Mouse (Mus musculus): ENCODE measurements around the gene Ezh1.

Gene Ezh1

DNA sequence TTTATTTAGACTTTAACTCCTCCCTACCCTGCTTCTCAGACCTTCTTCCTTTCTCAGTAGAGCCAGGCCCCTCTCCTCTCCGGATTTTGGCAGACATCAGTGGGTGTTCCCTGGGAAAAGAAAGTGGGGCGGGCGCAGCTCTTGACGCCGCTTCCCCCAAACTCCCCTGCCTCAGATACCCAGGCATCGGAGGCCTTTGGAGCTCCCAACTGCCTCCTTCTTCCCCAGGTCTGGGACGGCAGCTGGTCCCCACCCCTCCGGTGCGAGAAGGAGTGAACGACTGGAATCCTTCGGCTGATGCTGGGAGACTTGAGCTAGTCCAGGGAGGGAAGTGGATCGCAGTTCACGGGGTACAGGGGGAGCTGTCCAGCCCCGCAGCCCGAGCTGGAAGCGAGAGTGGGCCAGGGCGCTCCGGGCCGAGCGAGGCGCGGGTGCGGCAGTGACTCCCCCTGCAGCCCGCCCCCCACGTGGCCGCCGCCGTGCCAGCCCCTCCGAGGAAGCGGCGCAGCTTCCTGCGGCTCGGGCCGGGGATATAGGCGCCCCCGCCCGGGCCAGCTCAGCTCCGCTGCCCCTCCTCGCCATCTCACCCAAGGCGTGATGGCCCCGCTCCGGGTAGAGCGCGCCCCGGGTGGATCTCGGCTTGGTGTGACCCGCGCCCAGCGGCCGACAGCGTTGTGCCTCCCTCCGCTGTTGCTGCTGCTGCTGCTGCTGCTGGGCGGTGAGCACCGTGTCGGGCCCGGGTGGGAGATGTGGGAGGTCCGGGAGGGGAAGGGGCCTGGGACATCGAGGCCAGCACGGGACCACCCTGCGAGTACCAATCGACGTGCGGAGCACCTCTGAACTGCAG, 19.8 kb upstream of the Ezh1 start, which contains the start of gene Ramp2:
Ramp2 (plus strand) TSS at position 174 of the 847 bp plus-strand sequence.
- DNase-seq: no peak

DNA sequence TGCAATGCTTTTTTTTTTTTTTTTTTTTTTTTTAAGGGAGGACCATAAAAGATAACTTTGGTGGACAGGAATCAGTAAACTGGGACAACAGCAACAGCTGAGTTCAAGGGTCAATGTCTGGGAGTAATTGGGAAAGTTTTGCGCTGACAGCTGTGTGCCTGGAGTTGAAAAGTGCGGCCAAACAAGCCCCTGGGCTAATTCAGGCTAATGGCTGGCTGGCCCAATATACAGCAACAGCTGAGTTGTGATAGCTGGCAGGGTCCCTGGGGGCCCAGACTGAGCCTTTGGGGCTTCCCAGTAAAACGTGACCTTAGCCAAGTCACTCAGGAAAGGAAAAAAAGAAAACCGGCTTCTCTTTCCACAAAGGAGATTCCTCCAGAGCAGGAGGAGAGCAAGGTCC, 18.8 kb upstream of the Ezh1 start:
- no peak for DNase-seq

DNA sequence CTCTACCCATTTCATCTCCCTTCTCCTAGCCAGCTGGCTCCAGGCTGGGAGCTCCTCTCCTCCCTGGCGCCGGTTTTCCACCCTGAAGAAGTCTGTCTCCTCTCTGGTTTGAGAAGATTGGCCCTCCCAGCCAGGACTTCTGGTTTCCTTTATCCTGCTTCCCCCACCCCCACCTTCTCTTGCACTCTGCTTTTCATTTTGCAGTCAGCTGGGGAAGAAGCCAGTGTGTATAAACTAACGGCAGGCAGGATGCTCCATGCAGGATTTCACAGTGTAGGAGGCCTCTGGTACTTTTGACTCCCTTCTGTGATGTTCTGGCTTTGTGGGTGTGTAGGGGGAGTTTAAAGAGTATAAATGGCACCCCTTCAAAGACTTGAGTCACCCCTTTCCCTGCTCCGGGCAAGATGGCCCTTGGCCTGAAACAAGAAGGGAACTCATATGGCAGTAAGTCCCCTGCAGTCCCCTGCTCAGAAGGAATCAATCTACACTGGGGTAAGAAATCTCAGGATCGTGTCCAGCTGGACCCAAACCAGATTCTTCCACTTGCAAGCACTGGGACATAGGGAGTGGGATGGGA, 11.9 kb upstream of the Ezh1 start:
- DNase-seq: no peak

DNA sequence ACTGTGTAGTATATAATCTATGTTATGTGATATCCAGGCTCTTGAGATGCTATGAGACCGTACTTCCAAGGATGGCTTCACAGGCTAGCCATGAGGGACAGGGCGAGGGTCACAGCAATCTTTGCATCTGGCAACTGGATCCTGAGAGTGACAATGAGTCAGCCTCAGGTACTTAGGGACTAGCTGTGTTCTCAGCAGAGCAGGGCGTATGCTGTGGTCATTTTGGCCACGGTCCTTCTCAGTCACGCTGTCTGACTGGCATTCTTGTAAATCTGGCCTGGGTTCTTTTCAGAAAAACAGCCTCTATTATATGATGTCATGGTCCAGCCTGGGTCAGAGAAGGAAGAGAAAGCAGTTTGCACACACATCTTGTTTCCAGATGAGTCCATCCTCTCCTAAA, 10.5 kb upstream of the Ezh1 start:
- DNase-seq: no peak

DNA sequence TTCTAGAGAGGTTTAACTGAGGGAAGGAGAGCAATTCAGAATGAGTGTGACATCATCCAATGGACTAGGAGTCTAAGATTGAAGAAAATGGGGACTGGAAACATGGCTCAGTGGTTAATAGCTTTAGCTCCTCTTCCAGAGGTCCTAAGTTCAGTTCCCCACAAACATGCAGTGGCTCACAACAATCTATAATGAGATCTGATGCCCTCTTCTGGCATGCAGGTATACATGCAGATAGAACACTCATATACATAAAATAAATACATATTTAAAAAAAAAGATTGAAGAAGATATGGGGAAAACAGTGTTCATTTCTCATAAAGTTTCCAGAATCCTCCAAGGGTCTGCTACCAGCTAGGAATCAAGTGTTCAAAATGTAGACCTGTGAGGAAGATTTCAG, 9.2 kb upstream of the Ezh1 start:
- no peak for DNase-seq

DNA sequence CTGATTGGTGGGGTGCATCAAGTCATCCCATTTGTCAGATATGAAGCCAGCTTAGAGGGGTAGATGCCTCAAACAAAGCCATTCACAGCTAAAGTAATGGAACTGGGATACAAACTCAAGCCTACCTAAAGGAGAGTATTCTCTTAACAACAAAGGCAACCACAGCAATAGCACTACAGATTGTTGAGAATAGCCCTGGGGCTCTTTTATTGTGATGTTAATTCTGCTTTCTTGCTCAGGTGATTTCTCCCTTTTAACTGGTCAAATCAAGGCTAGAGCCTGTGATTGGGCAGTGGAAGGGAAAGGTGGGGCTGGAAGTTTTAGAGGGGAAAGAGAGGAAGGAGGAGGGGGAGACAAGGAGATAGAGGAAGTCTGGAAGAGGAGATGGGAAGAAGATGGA, 7.9 kb upstream of the Ezh1 start:
- no peak for DNase-seq

DNA sequence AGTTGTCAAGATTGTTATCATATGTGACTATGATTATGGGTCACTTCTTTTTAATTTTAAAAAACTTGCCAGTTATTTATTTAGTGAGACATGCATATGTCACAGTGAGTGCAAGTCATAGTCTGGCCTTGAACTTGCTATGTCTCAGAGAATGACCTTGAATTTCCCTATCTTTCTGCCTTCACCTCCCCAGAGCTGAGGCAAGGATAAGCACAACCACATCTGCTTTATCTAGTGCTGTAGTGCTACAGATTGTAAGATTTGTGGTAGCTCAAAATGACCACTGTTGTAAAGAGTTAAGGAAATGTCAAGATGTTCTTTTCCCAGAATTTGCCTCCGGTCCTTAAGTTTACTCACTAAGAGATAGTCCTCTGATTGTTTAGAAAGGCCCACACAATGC, 7.0 kb upstream of the Ezh1 start:
- no peak for DNase-seq

DNA sequence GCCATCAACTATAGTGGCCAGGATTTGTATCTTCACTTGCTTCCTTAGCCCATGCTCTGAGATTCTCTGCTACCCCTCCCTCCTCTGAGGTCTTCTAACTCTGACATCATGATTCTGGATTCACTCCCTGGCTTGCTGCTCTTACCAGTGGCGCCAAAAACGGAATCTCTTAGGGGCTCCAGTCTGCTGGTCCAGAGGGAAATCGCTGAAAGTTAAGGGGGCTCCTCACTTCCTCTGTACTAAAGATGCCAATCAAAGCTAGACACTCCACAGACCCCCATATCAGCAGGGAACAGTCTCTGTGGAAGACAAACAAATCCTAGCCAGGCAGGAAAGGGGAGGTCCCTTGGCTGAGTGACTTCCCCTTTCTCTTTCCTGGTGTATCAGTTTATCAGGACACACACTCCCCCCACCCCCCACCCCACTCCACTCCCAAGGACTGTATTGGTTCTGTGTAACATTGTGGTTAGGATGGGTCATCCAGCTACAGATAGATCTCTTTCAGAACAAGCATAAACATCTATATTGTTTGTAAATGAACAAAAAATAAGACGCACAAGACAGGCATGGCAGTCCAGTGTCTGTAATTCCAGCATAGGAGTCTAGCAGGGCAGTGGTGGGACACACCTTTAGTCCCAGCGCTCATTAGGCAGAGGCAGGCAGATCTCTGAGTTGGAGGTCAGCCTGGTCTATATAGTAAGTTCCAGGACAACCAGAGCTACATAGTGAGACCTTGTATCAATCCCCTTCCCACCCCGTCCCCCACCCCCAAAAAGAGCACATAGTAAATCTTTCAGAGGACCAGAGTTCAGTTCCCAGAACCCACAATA, 6.0 kb upstream of the Ezh1 start:
- DNase-seq: no peak

DNA sequence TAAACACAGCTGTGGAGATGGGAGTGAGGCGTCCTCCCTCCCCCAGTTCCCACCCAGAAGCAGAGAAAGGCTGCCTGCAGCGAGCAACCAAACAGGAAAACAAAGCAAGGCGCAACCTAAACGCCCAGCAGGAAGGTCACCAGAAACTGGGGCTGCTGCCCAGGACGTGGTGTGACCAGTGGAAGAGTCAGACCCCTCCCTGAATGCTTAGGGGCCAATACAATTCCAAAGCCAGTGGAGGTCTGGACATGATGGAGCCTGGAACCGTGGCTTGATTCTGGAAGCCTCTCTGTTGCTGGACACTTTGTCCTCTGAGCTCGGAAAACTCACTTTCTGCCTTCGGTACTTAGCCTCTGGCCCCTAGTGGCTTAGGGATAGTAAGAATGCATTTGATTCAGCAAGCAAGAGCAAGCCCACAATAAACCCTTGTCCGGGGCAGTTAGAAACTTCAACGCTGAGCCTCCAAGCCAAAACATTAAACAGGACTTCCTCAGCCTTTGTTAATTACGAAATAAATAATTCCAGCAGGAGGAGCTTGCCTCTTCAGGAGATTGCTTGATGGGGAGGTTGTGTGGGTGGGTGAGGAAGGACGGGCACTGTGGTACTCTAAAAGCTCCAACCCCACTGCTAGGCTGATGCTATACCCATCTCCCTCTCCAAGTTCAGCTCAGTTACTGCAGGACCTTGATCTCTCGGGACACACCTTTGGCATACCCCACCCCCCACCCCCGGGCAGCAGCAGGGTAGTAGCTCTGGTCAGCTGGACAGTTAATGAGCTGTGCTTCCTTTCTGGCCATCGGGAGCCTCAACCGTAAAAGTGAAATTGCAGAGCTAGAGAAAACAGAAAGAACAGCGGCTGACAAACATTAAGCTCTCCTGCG, 5.0 kb upstream of the Ezh1 start:
- DNase-seq: no peak

DNA sequence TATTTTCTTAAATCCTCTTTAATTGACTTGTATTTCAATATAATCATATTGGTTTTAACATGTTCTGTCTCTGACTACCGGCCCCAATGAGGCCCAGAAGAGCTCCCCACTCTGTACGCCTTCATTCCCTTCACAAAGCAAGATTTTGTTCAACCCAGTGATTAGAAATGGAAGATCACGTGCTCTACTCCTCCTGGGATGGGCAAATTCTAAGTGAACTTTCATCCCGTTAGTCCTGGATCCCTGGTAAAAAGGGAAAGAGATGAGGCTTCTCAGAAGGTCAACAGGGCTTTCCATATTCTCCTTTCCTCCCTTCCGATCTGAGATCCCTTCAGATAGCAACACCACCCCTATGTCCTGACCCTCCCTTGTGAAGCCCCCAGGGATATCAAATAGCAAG, 4.3 kb upstream of the Ezh1 start:
- no peak for DNase-seq

DNA sequence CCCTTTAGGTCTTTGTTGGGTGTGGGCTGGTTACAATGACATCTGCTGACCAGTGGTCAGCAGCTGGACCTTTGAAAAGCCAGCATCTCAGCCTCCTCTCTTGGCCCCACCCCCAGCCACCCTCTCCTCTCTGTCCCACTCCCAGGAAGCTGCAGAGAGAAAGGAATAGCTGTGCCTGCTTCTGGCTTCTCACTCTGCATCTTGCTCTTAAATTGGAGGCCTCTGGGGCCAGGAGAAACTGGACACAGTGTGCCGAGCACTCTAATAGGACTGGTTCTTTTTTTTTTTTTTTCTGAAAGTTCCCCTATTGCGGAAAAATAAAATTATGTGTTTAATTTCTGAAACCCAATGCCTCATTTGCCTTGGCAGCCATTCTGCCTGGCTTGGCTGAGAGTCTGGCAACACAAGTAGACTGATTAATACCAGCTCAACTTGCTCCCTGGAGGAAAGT, 3.8 kb upstream of the Ezh1 start:
- DNase-seq: no peak

DNA sequence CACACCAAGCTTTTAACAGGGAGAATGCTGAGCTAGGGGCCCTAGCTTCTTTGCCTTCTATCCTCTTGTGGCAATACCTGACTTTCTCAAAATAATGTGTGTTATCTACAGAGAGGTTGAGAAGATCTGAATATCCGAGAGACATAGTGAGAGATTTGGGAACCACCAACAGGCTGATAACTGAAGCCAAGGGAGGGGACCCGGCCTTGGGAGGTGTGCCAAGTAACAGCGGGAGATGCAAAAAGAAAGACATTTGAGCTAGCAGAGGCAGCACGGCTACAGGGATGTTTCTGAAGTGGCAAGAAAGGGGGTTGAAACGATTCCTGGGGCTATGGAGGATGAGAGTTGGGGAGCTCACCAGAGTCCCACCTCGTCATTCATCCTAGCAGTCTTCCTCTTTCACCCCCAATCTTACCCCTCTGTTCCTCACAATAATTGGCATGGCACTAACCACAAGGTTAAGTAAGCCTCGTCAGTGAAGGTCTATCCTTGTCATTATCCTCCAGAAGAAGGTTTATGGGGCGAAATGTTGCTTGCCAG, 3.2 kb upstream of the Ezh1 start:
- no peak for DNase-seq

DNA sequence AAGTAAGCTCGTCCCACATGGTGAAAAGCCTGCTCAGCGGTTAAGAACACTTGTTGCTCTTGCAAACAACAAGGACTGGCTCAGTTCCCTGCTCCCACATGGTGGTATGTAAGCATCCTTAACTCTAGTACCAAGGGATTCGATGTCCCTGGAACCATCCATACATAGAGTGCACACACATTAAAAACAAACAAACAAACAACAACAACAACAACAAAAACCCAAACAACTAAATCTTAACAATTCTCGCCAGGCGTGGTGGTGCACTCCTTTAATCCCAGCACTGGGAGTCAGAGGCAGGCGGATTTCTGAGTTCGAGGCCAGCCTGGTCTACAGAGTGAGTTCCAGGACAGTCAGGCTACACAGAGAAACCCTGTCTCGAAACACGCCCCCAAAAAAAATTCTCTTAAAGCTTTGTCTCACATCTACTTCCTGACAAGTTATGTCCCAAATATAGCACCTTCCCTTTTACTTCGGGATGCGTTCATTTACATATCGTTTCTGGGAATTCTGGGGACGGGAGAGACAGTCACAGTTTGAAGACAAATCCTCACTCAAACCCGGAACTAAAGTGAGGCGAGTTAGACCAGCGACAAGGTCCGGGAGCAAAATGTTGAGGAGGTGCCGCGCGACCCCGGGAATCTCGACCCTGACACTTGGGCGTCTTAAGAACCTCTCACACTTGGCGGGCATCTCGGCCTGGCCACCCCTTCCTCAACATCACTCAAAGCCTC, 765 bp downstream of the Ezh1 start:
- no peak for DNase-seq

DNA sequence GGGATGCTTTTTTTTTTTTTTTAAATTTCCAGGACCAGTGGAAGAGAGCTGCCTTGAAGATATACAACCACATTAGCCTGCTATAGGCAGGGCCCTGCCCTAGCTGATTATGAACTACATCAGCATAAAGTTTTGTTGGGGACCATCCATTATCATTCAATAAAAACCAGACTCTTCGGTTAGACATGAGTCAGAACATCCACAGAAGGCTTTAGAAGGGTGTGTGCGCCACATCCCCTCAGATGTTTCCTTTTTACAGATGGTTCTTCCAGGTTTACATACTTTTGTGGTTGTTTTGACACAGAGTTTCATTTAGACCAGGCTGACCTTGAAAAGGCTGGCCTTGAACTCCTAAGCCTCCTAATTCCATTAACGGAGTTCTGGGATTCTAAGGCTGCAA, 1.9 kb downstream of the Ezh1 start:
- DNase-seq: no peak

DNA sequence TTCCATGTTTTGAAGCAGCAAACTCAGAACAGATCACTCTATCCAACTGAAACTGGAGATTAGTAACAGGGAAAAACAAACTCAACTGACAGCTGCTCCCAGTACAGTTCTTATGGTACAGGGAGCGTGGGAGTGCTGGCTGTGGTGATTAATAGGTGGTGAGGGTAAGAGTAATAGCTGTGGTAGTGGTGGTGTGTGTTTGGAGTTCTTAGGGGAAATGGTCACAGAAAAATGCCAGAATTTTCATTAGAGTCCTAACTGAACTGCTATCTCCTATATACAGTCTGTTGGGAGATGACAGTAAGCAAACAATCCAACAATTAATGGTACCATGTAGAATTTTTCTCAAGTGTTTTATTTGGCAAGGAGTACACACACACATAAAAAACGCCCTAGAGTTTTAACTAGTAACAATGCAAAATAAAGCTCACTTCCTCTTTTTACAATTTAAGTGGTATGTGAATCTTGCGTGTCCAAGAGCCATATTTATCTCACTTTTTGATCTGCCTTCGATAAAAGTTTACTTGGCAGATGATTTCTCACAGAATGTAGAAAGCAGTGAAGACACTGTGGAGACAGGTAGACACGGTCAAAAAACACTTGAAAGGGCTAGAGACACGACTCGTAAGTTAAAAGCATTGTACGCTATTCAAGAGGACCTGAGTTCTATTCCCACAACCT, 4.8 kb downstream of the Ezh1 start:
- no peak for DNase-seq

DNA sequence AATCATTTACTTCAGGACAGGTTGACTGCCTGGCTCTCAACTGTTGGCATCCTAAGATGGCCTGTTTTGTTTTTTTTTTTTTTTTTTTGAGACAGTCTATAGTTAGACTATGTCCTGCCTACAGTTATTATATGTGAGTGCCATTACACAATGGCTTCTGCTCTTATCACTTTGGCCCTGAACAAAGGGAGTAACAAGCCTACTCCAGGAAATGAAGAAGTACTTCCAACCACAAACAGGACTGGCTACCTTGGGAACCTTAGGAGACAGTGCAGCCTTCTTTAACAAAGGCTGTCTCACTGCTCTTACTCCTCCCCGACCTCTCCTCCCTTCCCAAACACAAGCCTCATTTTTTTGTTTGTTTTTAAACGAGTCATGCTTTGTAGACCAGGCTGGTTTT, 5.4 kb downstream of the Ezh1 start:
- DNase-seq: no peak

DNA sequence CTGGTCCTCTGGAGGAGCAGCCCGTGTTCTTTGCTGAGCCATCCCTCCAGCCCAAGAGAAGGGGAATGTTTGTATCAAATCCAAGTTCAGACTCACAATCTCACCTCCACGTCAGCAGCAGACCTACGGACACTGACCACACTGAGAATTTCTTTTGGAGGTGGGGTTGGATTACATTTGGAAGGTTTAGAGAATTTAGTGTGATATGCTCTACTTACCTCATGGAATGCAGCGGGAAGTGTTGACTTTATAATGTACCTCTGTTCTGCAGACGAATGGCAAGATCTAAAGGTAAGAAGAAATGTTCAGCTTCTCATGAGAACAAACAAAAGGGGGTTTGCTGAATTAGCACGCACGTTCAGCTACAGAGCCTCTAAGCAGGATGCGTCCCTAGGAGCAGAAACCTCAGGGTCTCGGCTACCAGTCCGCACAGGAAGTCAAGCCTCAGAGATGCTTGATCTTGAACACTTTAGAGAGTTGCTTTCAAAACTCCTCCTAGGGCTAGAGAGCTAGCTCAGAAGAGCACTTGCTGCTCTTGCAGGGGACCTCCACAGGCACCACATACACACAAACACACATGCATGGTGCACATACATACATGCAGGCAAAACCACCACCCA, 7.7 kb downstream of the Ezh1 start:
- DNase-seq: no peak

DNA sequence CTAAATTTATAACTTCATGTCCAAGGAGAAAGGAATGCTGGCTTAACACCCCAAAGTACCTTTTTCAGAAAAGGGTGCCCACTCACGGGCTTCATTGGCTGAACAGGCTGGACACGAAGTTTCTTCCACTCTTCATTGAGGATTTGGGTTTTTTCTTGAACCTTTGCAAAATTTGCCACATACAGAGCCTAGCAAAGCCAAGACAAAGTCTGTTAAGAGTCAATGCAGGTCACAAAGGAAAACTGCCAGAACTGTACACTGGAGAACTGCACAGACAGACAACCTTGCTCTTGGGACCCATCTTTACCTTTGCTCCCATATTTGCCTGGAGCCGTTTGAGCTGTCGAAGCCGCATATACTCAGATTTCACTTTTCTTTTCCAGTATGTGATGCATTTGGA, 9.3 kb downstream of the Ezh1 start:
- no peak for DNase-seq

DNA sequence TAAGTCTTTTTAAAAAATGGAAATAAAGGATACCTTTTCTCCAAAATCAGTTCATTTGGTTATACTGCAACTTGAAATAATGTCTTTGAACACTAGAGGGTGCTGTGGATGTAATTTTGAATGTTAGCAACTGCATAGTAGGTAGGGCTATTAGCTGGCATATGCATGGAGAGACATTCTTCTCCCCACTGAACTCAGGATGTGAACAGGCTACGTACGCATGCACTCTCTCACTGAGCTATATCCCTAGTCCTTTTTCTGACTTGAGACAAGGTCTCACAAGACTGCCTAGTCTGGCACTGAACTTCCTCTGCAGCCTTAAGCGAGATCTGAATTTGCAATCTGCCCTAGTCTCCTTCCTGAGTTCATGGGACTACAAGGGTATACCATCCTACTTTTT, 14.3 kb downstream of the Ezh1 start:
- DNase-seq: peak; percentile 87

DNA sequence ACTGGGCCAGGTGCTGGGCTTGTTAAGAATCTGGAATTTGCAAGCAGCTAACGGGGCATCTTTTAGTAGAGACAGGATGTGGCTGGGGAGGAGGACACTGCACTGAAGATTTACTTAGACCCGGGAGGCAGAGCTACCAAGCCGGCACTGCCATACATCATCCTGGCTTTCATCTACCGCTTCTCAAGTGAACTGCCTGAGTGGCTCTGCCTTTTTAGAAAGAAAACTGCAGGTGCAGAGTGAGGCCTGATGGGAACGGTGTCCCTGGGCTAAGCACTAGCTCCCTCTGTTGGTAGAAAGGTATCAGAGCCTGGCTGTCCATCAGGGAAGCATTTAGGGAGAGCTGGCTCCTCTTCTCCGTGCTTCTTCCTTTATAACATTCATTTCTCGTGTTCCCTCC, 25.3 kb downstream of the Ezh1 start:
- DNase-seq: peak; percentile 90

DNA sequence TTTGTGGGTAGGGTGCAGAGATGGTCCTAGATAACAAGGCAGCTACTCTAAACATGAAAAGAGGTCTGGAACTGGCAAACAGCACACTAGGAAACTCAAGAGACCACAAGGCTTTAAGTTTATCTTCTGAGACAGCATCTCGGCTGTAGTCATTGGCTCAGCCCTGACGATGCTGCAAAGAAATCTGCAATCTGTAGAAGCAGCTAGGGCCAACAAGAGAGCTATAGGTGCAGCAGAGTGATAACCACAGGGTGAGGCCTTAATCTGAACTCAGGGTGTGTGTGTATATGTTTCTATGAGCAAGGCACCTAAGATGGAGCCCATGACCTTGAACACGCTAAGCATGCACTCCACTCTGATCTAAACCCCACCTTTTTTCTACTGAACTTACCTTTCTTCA, 26.7 kb downstream of the Ezh1 start:
- DNase-seq: no peak

All from cerebellum, adult 9-10 months (tissue).